Mouse (Mus musculus): ENCODE results near the gene Pkp4. TPM values are rescaled to one million over a fixed set of nuclear protein-coding genes. Genes with fewer than 3 reads are reported as not detected.

Pkp4 gene
- polyA plus RNA-seq, 1 experiment from 2014 or later = 28.2 TPM

- Histone ChIP-seq H3K27me3 (ENCODE audit: control insufficient read depth, insufficient read depth, low read depth, low read length) (no peaks in the 10 kb centered on the region), H3K27ac (ENCODE audit: low read length) (no peak overlapping the region), H3K9ac (ENCODE audit: low read length) (no peak overlapping the region), H3K36me3 (ENCODE audit: control insufficient read depth, insufficient read depth, low read length) (peaks cover 3% of the 10 kb centered on the region; the same call in 1 of the 2 replicates), H3K9me3 (ENCODE audit: control insufficient read depth, low read length) (no peaks in the 10 kb centered on the region), H3K4me2 (ENCODE audit: low read depth, low read length) (no peak overlapping the region), H3K4me3 (ENCODE audit: low read length) (no peak overlapping the region), H3K4me1 (replicated peaks; ENCODE audit: control insufficient read depth, insufficient read depth, low read length) (no peaks in the 10 kb centered on the region)
- no peak for ATAC-seq (ENCODE audit: low read depth)
- 67% methylated on average over 10 of the region's 10 CpGs for WGBS
These were observed 79.3 kb downstream of the Pkp4 start for GRCm38 (mm10) chr2:59239841-59240395.

GRCm38 (mm10) chr2:59242117-59242516 lies 81.5 kb downstream of the Pkp4 start:
- WGBS = 89% methylated on average over 10 of the region's 10 CpGs
- Histone ChIP-seq H3K27ac (ENCODE audit: low read length) (no peak overlapping the region), H3K4me2 (ENCODE audit: low read depth, low read length) (no peak overlapping the region), H3K36me3 (ENCODE audit: control insufficient read depth, insufficient read depth, low read length) (peaks cover 3% of the 10 kb centered on the region; the same call in 1 of the 2 replicates), H3K4me3 (ENCODE audit: low read length) (no peak overlapping the region), H3K27me3 (ENCODE audit: control insufficient read depth, insufficient read depth, low read depth, low read length) (no peaks in the 10 kb centered on the region), H3K9ac (ENCODE audit: low read length) (no peak overlapping the region), H3K9me3 (ENCODE audit: control insufficient read depth, low read length) (no peaks in the 10 kb centered on the region), H3K4me1 (replicated peaks; ENCODE audit: control insufficient read depth, insufficient read depth, low read length) (no peaks in the 10 kb centered on the region)
- no peak for ATAC-seq (ENCODE audit: low read depth)

- 86% methylated on average over 12 of the region's 12 CpGs for WGBS
These were observed 83.8 kb downstream of the Pkp4 start for GRCm38 (mm10) chr2:59244273-59245097.

GRCm38 (mm10) chr2:59245098-59245388 lies 84.4 kb downstream of the Pkp4 start:
- Histone ChIP-seq H3K4me3 (ENCODE audit: low read length) (no peak overlapping the region), H3K9ac (ENCODE audit: low read length) (no peak overlapping the region), H3K4me2 (ENCODE audit: low read depth, low read length) (no peak overlapping the region), H3K27me3 (ENCODE audit: control insufficient read depth, insufficient read depth, low read depth, low read length) (no peaks in the 10 kb centered on the region), H3K36me3 (ENCODE audit: control insufficient read depth, insufficient read depth, low read length) (no peaks in the 10 kb centered on the region), H3K27ac (ENCODE audit: low read length) (no peak overlapping the region), H3K9me3 (ENCODE audit: control insufficient read depth, low read length) (no peaks in the 10 kb centered on the region), H3K4me1 (replicated peaks; ENCODE audit: control insufficient read depth, insufficient read depth, low read length) (no peaks in the 10 kb centered on the region)
- no peak for ATAC-seq (ENCODE audit: low read depth)
- WGBS = 74% methylated on average over 3 of the region's 3 CpGs

More at GRCm38 (mm10) chr2:59244273-59245097, 83.8 kb downstream of the Pkp4 start:
- Histone ChIP-seq H3K27ac (ENCODE audit: low read length) (no peak overlapping the region), H3K9ac (ENCODE audit: low read length) (no peak overlapping the region), H3K4me1 (replicated peaks; ENCODE audit: control insufficient read depth, insufficient read depth, low read length) (no peaks in the 10 kb centered on the region), H3K4me2 (ENCODE audit: low read depth, low read length) (no peak overlapping the region), H3K27me3 (ENCODE audit: control insufficient read depth, insufficient read depth, low read depth, low read length) (no peaks in the 10 kb centered on the region), H3K9me3 (ENCODE audit: control insufficient read depth, low read length) (no peaks in the 10 kb centered on the region), H3K4me3 (ENCODE audit: low read length) (no peak overlapping the region), H3K36me3 (ENCODE audit: control insufficient read depth, insufficient read depth, low read length) (no peaks in the 10 kb centered on the region)
- ATAC-seq (ENCODE audit: low read depth) = no peak

GRCm38 (mm10) chr2:59248806-59249205 lies 88.2 kb downstream of the Pkp4 start:
- no peak overlapping the region for H3K27ac ChIP-seq (ENCODE audit: low read length)
- no peaks in the 10 kb centered on the region for H3K36me3 ChIP-seq (ENCODE audit: control insufficient read depth, insufficient read depth, low read length)
- H3K27me3 ChIP-seq (ENCODE audit: control insufficient read depth, insufficient read depth, low read depth, low read length) = no peaks in the 10 kb centered on the region
- no peaks in the 10 kb centered on the region for H3K4me1 ChIP-seq (replicated peaks; ENCODE audit: control insufficient read depth, insufficient read depth, low read length)
- 69% methylated on average over 3 of the region's 3 CpGs for WGBS
- H3K9me3 ChIP-seq (ENCODE audit: control insufficient read depth, low read length) = no peaks in the 10 kb centered on the region
- no peak overlapping the region for H3K4me3 ChIP-seq (ENCODE audit: low read length)
- no peak overlapping the region for H3K4me2 ChIP-seq (ENCODE audit: low read depth, low read length)
- no peak overlapping the region for H3K9ac ChIP-seq (ENCODE audit: low read length)
- no peak for ATAC-seq (ENCODE audit: low read depth)

- ATAC-seq (ENCODE audit: low read depth) = no peak
- H3K9ac ChIP-seq (ENCODE audit: low read length) = no peak overlapping the region
- no peaks in the 10 kb centered on the region for H3K36me3 ChIP-seq (ENCODE audit: control insufficient read depth, insufficient read depth, low read length)
- no peaks in the 10 kb centered on the region for H3K4me1 ChIP-seq (replicated peaks; ENCODE audit: control insufficient read depth, insufficient read depth, low read length)
- H3K27ac ChIP-seq (ENCODE audit: low read length) = no peak overlapping the region
- no peaks in the 10 kb centered on the region for H3K27me3 ChIP-seq (ENCODE audit: control insufficient read depth, insufficient read depth, low read depth, low read length)
- no peak overlapping the region for H3K4me3 ChIP-seq (ENCODE audit: low read length)
- no peak overlapping the region for H3K4me2 ChIP-seq (ENCODE audit: low read depth, low read length)
- no peaks in the 10 kb centered on the region for H3K9me3 ChIP-seq (ENCODE audit: control insufficient read depth, low read length)
These were observed 92.2 kb downstream of the Pkp4 start for GRCm38 (mm10) chr2:59252818-59253217.

GRCm38 (mm10) chr2:59253435-59253834 lies 92.8 kb downstream of the Pkp4 start:
- no peak overlapping the region for H3K4me3 ChIP-seq (ENCODE audit: low read length)
- no peaks in the 10 kb centered on the region for H3K36me3 ChIP-seq (ENCODE audit: control insufficient read depth, insufficient read depth, low read length)
- no peak overlapping the region for H3K27ac ChIP-seq (ENCODE audit: low read length)
- H3K4me2 ChIP-seq (ENCODE audit: low read depth, low read length) = no peak overlapping the region
- H3K27me3 ChIP-seq (ENCODE audit: control insufficient read depth, insufficient read depth, low read depth, low read length) = no peaks in the 10 kb centered on the region
- no peak overlapping the region for H3K9ac ChIP-seq (ENCODE audit: low read length)
- 85% methylated on average over 3 of the region's 3 CpGs for WGBS
- H3K9me3 ChIP-seq (ENCODE audit: control insufficient read depth, low read length) = no peaks in the 10 kb centered on the region
- ATAC-seq (ENCODE audit: low read depth) = no peak
- no peaks in the 10 kb centered on the region for H3K4me1 ChIP-seq (replicated peaks; ENCODE audit: control insufficient read depth, insufficient read depth, low read length)

- Histone ChIP-seq H3K4me2 (ENCODE audit: low read depth, low read length) (no peak overlapping the region), H3K27ac (ENCODE audit: low read length) (no peak overlapping the region), H3K4me1 (replicated peaks; ENCODE audit: control insufficient read depth, insufficient read depth, low read length) (no peaks in the 10 kb centered on the region), H3K36me3 (ENCODE audit: control insufficient read depth, insufficient read depth, low read length) (no peaks in the 10 kb centered on the region), H3K9ac (ENCODE audit: low read length) (no peak overlapping the region), H3K4me3 (ENCODE audit: low read length) (no peak overlapping the region), H3K9me3 (ENCODE audit: control insufficient read depth, low read length) (no peaks in the 10 kb centered on the region), H3K27me3 (ENCODE audit: control insufficient read depth, insufficient read depth, low read depth, low read length) (no peaks in the 10 kb centered on the region)
- 61% methylated on average over 6 of the region's 6 CpGs for WGBS
- no peak for ATAC-seq (ENCODE audit: low read depth)
These were observed 98.2 kb downstream of the Pkp4 start for GRCm38 (mm10) chr2:59258821-59259231.

GRCm38 (mm10) chr2:59259346-59259745 lies 98.7 kb downstream of the Pkp4 start:
- no peak overlapping the region for H3K4me3 ChIP-seq (ENCODE audit: low read length)
- no peak for ATAC-seq (ENCODE audit: low read depth)
- H3K9me3 ChIP-seq (ENCODE audit: control insufficient read depth, low read length) = no peaks in the 10 kb centered on the region
- no peak overlapping the region for H3K27ac ChIP-seq (ENCODE audit: low read length)
- no peak overlapping the region for H3K9ac ChIP-seq (ENCODE audit: low read length)
- no peaks in the 10 kb centered on the region for H3K36me3 ChIP-seq (ENCODE audit: control insufficient read depth, insufficient read depth, low read length)
- WGBS = 86% methylated on average over 6 of the region's 6 CpGs
- H3K4me1 ChIP-seq (replicated peaks; ENCODE audit: control insufficient read depth, insufficient read depth, low read length) = no peaks in the 10 kb centered on the region
- no peaks in the 10 kb centered on the region for H3K27me3 ChIP-seq (ENCODE audit: control insufficient read depth, insufficient read depth, low read depth, low read length)
- H3K4me2 ChIP-seq (ENCODE audit: low read depth, low read length) = no peak overlapping the region

Measured in lung, embryonic 16.5 days (tissue).